8 mouse cellular contexts compared by ENCODE assay signal in the genomic region with DNA sequence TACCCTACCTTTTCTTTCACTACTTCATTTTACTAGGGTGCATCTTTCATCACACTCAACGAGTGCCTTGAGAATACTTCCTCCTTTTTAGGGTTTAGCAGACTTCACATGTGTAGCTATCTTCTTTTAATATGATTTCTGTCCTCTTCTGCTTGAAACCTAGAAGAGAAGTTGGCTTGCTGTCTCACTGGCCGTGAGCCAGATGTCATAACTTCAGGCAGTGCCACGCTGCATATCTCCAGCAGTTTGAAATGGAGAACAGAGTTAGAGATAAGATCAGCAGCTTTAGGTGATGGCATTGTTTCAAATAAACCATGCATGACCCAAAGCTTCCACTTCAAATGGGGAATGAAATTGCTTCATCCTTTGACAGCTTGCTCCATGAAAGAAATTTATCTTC.
A peak's percentile ranks its signal among the peaks of the same experiment; 100 is the strongest.
DNase-seq lines count a peak whose midpoint lies in the region; ATAC-seq lines count a peak whose summit lies in the region.
"Had no signal": no experiment of that assay in that cellular context is flagged by ENCODE, and none has a peak within 500 bp of the region (broad histone marks: within the 10 kb centered on the region; RNA-seq: fewer than 3 reads in every experiment).

No protein-coding gene starts in this region.

- ATAC-seq in common myeloid progenitor, adult 5-6 weeks (replicated peaks; ENCODE audit: low read depth, poor library complexity, severe bottlenecking), result peak; percentile 87
- no peak for ATAC-seq in stomach, embryonic 15.5 days (ENCODE audit: insufficient read depth, low FRiP score, low read depth)

- no peaks in the 10 kb centered on the region for H3K9me3 ChIP-seq in stomach, embryonic 15.5 days
- H3K9me3 ChIP-seq: megakaryocyte, embryonic 14.5 days had no signal

- H3K9ac ChIP-seq in stomach, embryonic 15.5 days, result no peak overlapping the region

- H3K36me3 ChIP-seq in stomach, embryonic 15.5 days, result no peaks in the 10 kb centered on the region

- H3K4me2 ChIP-seq in stomach, embryonic 15.5 days, result no peak overlapping the region

- WGBS in stomach, embryonic 15.5 days, result 38% methylated on average over 3 of the region's 3 CpGs

- peak; percentile 29 for DNase-seq in ovary, postnatal 14 days (ENCODE audit: low spot score)
- DNase-seq in ovary, postnatal 10 days (ENCODE audit: low spot score), result no peak
- DNase-seq in kidney, adult 9 months, result peak; percentile 25
- DNase-seq in retina, embryonic 14.5 days (ENCODE audit: low spot score), result no peak
- DNase-seq in layer of hippocampus, adult 8-10 months (ENCODE audit: low spot score in 2 of 2), result no peak

- no peak overlapping the region for H3K4me3 ChIP-seq in stomach, embryonic 15.5 days (replicated peaks)
- H3K4me3 ChIP-seq: megakaryocyte, embryonic 14.5 days had no signal

- no peaks in the 10 kb centered on the region for H3K27me3 ChIP-seq in stomach, embryonic 15.5 days (replicated peaks)
- H3K27me3 ChIP-seq: megakaryocyte, embryonic 14.5 days had no signal

- peak overlapping the region; percentile 69; the same call in 1 of the 2 replicates for H3K27ac ChIP-seq in stomach, embryonic 15.5 days

- H3K4me1 ChIP-seq in stomach, embryonic 15.5 days, result peaks cover 8% of the 10 kb centered on the region

Comparison
In these comparisons a context has a peak if more than half of its experiments do, and no peak if none do; other contexts are left out.
1. DNase-seq: peak in ovary, postnatal 14 days (single experiment) and kidney, adult 9 months (single experiment); none in ovary, postnatal 10 days (single experiment), retina, embryonic 14.5 days (single experiment) and layer of hippocampus, adult 8-10 months (0 of 2).